Mouse (Mus musculus): ENCODE results near the gene Tbc1d17. TPM values are rescaled to one million over a fixed set of nuclear protein-coding genes. Genes with fewer than 3 reads are reported as not detected.

Tbc1d17 gene
- total and polyA plus RNA-seq, 2 experiments, result 20.2 to 91.6 TPM

DNA sequence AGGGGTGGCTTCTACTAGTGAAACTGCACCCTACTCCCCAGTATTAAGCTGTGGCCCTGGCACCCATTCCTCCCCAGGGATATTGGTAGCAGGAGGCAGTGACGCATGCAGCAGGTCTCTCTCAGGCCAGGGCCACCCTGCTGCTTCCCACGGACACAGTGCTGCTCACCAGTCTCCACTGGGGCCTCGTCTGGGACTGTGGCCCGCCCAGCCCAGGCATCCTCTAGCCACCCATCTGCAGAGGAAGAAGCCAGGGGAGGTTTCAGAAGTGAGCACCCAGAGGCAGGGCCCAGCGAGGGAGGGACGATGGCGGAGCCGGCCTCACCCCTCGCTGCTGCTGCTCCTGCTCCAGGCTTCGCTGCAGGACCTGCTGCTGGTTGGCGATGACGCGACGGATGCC is 14.3 kb upstream of the Tbc1d17 start:
- Histone ChIP-seq H3K4me1 (ENCODE audit: control insufficient read depth, insufficient read depth, low read length) (peaks cover 12% of the 10 kb centered on the region), H3K27me3 (ENCODE audit: control insufficient read depth, insufficient read depth, low read length) (no peaks in the 10 kb centered on the region), H3K36me3 (ENCODE audit: control insufficient read depth, insufficient read depth, low read length) (no peaks in the 10 kb centered on the region), H3K79me2 (ENCODE audit: control insufficient read depth, insufficient read depth, low read length) (peaks cover 5% of the 10 kb centered on the region; the same call in 1 of the 2 replicates), H3K4me3 (ENCODE audit: insufficient read depth, low read depth, low read length) (no peak overlapping the region), H3K9ac (ENCODE audit: low read depth, low read length) (no peak overlapping the region), H3K27ac (replicated peaks; ENCODE audit: insufficient read depth, low read depth, low read length) (no peak overlapping the region)
- no peak for DNase-seq (ENCODE audit: extremely low read depth, low read depth, low spot score)
- 94% methylated on average over 14 of the region's 14 CpGs for WGBS
- TF ChIP-seq POLR2A (IDR thresholded peaks at IDR 0.05; ENCODE audit: extremely low read depth, insufficient read depth, low read length), result no peak
- TF ChIP-seq CTCF (IDR thresholded peaks at IDR 0.05; ENCODE audit: low read depth, low read length), result no peak

DNA sequence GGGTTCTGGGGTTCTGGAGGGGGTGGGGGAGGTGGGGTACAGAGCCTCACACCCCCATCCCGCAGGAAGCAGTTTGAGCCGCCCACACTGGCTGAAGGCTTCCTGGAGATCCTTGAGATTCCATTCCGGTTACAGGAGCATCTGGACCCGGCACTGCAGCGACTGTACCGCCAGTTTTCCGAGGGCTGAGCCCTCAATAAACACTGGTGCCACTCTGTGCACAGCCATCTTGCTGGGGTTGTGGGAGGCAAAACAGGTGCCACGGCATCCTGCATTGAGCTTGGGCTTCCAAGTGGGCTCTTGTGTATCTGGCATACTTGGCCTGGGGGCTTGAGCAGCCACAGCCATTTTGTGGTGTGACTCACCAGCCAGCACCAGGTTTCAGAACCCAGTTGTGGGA is 13.6 kb upstream of the Tbc1d17 start:
- H3K27me3 ChIP-seq (ENCODE audit: control insufficient read depth, insufficient read depth, low read length), result no peaks in the 10 kb centered on the region
- no peak overlapping the region for H3K4me3 ChIP-seq (ENCODE audit: insufficient read depth, low read depth, low read length)
- no peak overlapping the region for H3K9ac ChIP-seq (ENCODE audit: low read depth, low read length)
- no peaks in the 10 kb centered on the region for H3K36me3 ChIP-seq (ENCODE audit: control insufficient read depth, insufficient read depth, low read length)
- TF ChIP-seq CTCF (IDR thresholded peaks at IDR 0.05; ENCODE audit: low read depth, low read length) (no peak), POLR2A (IDR thresholded peaks at IDR 0.05; ENCODE audit: extremely low read depth, insufficient read depth, low read length) (no peak)
- peaks cover 1% of the 10 kb centered on the region; the same call in 1 of the 2 replicates for H3K79me2 ChIP-seq (ENCODE audit: control insufficient read depth, insufficient read depth, low read length)
- peaks cover 7% of the 10 kb centered on the region; the same call in 1 of the 2 replicates for H3K4me1 ChIP-seq (ENCODE audit: control insufficient read depth, insufficient read depth, low read length)
- no peak for DNase-seq (ENCODE audit: extremely low read depth, low read depth, low spot score)
- WGBS, result 91% methylated on average over 8 of the region's 8 CpGs
- H3K27ac ChIP-seq (replicated peaks; ENCODE audit: insufficient read depth, low read depth, low read length), result no peak overlapping the region

GRCm38 (mm10) chr7:44861429-44861816 is 12.5 kb upstream of the Tbc1d17 start:
- no peak overlapping the region for H3K9ac ChIP-seq (ENCODE audit: low read depth, low read length)
- TF ChIP-seq POLR2A (IDR thresholded peaks at IDR 0.05; ENCODE audit: extremely low read depth, insufficient read depth, low read length), result no peak
- TF ChIP-seq CTCF (IDR thresholded peaks at IDR 0.05; ENCODE audit: low read depth, low read length), result no peak
- no peak overlapping the region for H3K4me3 ChIP-seq (ENCODE audit: insufficient read depth, low read depth, low read length)
- H3K27ac ChIP-seq (replicated peaks; ENCODE audit: insufficient read depth, low read depth, low read length), result no peak overlapping the region
- no peak for DNase-seq (ENCODE audit: extremely low read depth, low read depth, low spot score)
- H3K4me1 ChIP-seq (ENCODE audit: control insufficient read depth, insufficient read depth, low read length), result peaks cover 6% of the 10 kb centered on the region; the same call in 1 of the 2 replicates
- H3K27me3 ChIP-seq (ENCODE audit: control insufficient read depth, insufficient read depth, low read length), result no peaks in the 10 kb centered on the region
- no peaks in the 10 kb centered on the region for H3K36me3 ChIP-seq (ENCODE audit: control insufficient read depth, insufficient read depth, low read length)
- 87% methylated on average over 14 of the region's 14 CpGs for WGBS
- no peaks in the 10 kb centered on the region; the same call in 1 of the 2 replicates for H3K79me2 ChIP-seq (ENCODE audit: control insufficient read depth, insufficient read depth, low read length)

DNA sequence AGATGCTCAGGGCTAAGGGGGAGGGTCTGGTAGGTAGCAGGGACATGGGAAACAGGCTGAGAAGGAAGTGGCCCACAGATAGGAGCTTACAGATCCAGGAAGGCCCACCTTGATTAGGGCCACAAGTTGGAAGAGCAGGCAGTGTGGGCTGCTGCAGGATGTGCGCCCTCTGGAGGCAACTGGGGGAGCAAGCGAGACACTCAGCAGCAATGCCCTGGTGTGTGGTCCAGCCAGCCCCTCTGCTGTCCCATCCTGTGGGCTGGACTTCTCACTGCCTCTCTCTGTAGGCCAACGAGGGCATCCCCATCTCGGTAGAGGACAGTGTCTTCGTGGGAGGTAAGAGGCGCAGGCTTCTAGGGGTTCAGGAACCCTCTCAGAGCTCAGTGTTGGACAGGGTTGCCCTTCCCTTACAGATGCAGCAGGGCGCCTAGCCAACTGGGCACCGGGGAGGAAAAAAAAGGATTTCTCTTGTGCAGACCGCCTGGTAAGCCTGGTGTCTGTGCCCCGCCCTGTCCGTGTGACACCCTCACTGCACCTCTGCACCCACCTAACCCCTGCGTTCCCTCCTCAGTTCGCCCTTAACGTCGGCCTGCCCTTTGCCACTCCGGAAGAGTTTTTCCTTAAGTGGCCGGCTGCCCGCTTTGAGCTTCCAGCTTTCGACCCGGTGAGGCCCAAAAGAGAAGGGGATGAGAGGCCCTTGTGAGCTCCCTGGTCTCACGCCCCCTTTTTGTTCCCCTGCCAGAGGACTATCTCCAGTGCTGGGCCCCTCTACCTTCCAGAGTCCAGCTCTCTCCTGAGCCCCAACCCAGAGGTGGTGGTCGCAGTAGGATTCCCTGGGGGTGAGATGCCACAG is 11.9 kb upstream of the Tbc1d17 start:
- H3K4me3 ChIP-seq (ENCODE audit: insufficient read depth, low read depth, low read length), result no peak overlapping the region
- H3K79me2 ChIP-seq (ENCODE audit: control insufficient read depth, insufficient read depth, low read length), result no peaks in the 10 kb centered on the region
- DNase-seq (ENCODE audit: extremely low read depth, low read depth, low spot score), result no peak
- H3K36me3 ChIP-seq (ENCODE audit: control insufficient read depth, insufficient read depth, low read length), result no peaks in the 10 kb centered on the region
- TF ChIP-seq POLR2A (IDR thresholded peaks at IDR 0.05; ENCODE audit: extremely low read depth, insufficient read depth, low read length), result no peak
- TF ChIP-seq CTCF (IDR thresholded peaks at IDR 0.05; ENCODE audit: low read depth, low read length), result peak; percentile 96
- no peak overlapping the region for H3K27ac ChIP-seq (replicated peaks; ENCODE audit: insufficient read depth, low read depth, low read length)
- 61% methylated on average over 22 of the region's 22 CpGs for WGBS
- H3K9ac ChIP-seq (ENCODE audit: low read depth, low read length), result no peak overlapping the region
- H3K27me3 ChIP-seq (ENCODE audit: control insufficient read depth, insufficient read depth, low read length), result no peaks in the 10 kb centered on the region
- H3K4me1 ChIP-seq (ENCODE audit: control insufficient read depth, insufficient read depth, low read length), result peaks cover 8% of the 10 kb centered on the region

GRCm38 (mm10) chr7:44859896-44860295 is 11.0 kb upstream of the Tbc1d17 start:
- peaks cover 8% of the 10 kb centered on the region for H3K4me1 ChIP-seq (ENCODE audit: control insufficient read depth, insufficient read depth, low read length)
- no peak for DNase-seq (ENCODE audit: extremely low read depth, low read depth, low spot score)
- no peaks in the 10 kb centered on the region for H3K27me3 ChIP-seq (ENCODE audit: control insufficient read depth, insufficient read depth, low read length)
- H3K9ac ChIP-seq (ENCODE audit: low read depth, low read length), result no peak overlapping the region
- H3K36me3 ChIP-seq (ENCODE audit: control insufficient read depth, insufficient read depth, low read length), result no peaks in the 10 kb centered on the region
- WGBS, result 92% methylated on average over 11 of the region's 11 CpGs
- H3K4me3 ChIP-seq (ENCODE audit: insufficient read depth, low read depth, low read length), result no peak overlapping the region
- TF ChIP-seq CTCF (IDR thresholded peaks at IDR 0.05; ENCODE audit: low read depth, low read length), result no peak
- TF ChIP-seq POLR2A (IDR thresholded peaks at IDR 0.05; ENCODE audit: extremely low read depth, insufficient read depth, low read length), result no peak
- no peak overlapping the region for H3K27ac ChIP-seq (replicated peaks; ENCODE audit: insufficient read depth, low read depth, low read length)
- H3K79me2 ChIP-seq (ENCODE audit: control insufficient read depth, insufficient read depth, low read length), result no peaks in the 10 kb centered on the region

GRCm38 (mm10) chr7:44857905-44858304 is 9.0 kb upstream of the Tbc1d17 start:
- no peak overlapping the region; the same call in 1 of the 2 replicates for H3K4me3 ChIP-seq (ENCODE audit: insufficient read depth, low read depth, low read length)
- H3K27ac ChIP-seq (replicated peaks; ENCODE audit: insufficient read depth, low read depth, low read length), result peak overlapping the region; percentile 14; the same call in 1 of the 2 replicates
- DNase-seq (ENCODE audit: extremely low read depth, low read depth, low spot score), result peak; percentile 66
- no peaks in the 10 kb centered on the region for H3K27me3 ChIP-seq (ENCODE audit: control insufficient read depth, insufficient read depth, low read length)
- H3K36me3 ChIP-seq (ENCODE audit: control insufficient read depth, insufficient read depth, low read length), result no peaks in the 10 kb centered on the region
- WGBS, result 19% methylated on average over 8 of the region's 8 CpGs
- H3K9ac ChIP-seq (ENCODE audit: low read depth, low read length), result peak overlapping the region; percentile 16; the same call in 1 of the 2 replicates
- H3K79me2 ChIP-seq (ENCODE audit: control insufficient read depth, insufficient read depth, low read length), result no peaks in the 10 kb centered on the region
- H3K4me1 ChIP-seq (ENCODE audit: control insufficient read depth, insufficient read depth, low read length), result peaks cover 14% of the 10 kb centered on the region
- TF ChIP-seq CTCF (IDR thresholded peaks at IDR 0.05; ENCODE audit: low read depth, low read length) (no peak), POLR2A (IDR thresholded peaks at IDR 0.05; ENCODE audit: extremely low read depth, insufficient read depth, low read length) (no peak)

All from liver, adult 2 months (tissue).